Mouse (Mus musculus) heart, embryonic 16.5 days (tissue): ENCODE results near the gene Bid. TPM values are rescaled to one million over a fixed set of nuclear protein-coding genes. Genes with fewer than 3 reads are reported as not detected.

ENCODE experiments used
- ATAC-seq: fragments of 200-750 bp; cut with Nextera tagmentation; replicated peaks from 2 replicates; pipeline ENCODE4 v1.8.0; 2017; ENCODE audit warnings: moderate number of reproducible peaks; ENCODE audit not compliant: insufficient read depth, low FRiP score; ENCODE audit errors: extremely low read depth
- H3K27ac ChIP-seq: fragments of 300-500 bp; sonication (generic); 2 replicates; pipeline ENCODE4 v1.5.1; 2014; ENCODE audit warnings: mild to moderate bottlenecking, low read length, control low read depth, moderate library complexity
- H3K27me3 ChIP-seq: fragments of 300-500 bp; sonication (generic); 2 replicates; pipeline ENCODE4 v1.6.1; 2014; ENCODE audit warnings: low read length, mixed read lengths; ENCODE audit not compliant: control insufficient read depth, insufficient read depth
- H3K36me3 ChIP-seq: fragments of 300-500 bp; sonication (generic); 2 replicates; pipeline ENCODE4 v1.6.1; 2014; ENCODE audit not compliant: control insufficient read depth, insufficient read depth
- H3K4me1 ChIP-seq: fragments of 300-500 bp; sonication (generic); 2 replicates; pipeline ENCODE4 v1.6.1; 2014; ENCODE audit warnings: low read length, mixed read lengths; ENCODE audit not compliant: control insufficient read depth, insufficient read depth
- H3K4me2 ChIP-seq: fragments of 300-500 bp; sonication (generic); 2 replicates; pipeline ENCODE4 v1.6.1; 2014; ENCODE audit warnings: low read depth, mild to moderate bottlenecking, control low read depth, low read length
- H3K4me3 ChIP-seq: fragments of 300-500 bp; sonication (generic); 2 replicates; pipeline ENCODE4 v1.5.1; 2014; ENCODE audit warnings: mild to moderate bottlenecking, control low read depth, low read length
- H3K9ac ChIP-seq: fragments of 300-500 bp; sonication (generic); 2 replicates; pipeline ENCODE4 v1.6.1; 2014; ENCODE audit warnings: low read length, control low read depth
- H3K9me3 ChIP-seq: fragments of 300-500 bp; sonication (generic); replicated peaks from 2 replicates; pipeline ENCODE4 v1.6.1; 2016; ENCODE audit warnings: low read length; ENCODE audit not compliant: control insufficient read depth
- WGBS: fragments of 180-500 bp; shearing (Covaris S2); extraction: QIAGEN DNeasy Blood & Tissue Kit; methylation state at CpG from one replicate; pipeline ENCODE4 v1.1.7; 2014; 5-methylcytosine and 5-hydroxymethylcytosine counted together
- polyA plus RNA-seq: library from polyadenylated mRNA; unstranded; fragments of >200 nt; fragmentation: Nextera tagmentation; extraction: Ambion mirVana; gene quantifications from 2 replicates; pipeline ENCODE4 v1.2.1, GENCODE M21; 2015

The Bid gene
- polyA plus RNA-seq, 1 experiment from 2014 or later = 18.3 TPM

GRCm38 (mm10) chr6:120903450-120903912, 13.2 kb downstream of the Bid start:
- Histone ChIP-seq H3K27ac (no peak overlapping the region), H3K9me3 (no peaks in the 10 kb centered on the region), H3K4me3 (no peak overlapping the region), H3K36me3 (no peaks in the 10 kb centered on the region), H3K4me1 (0 out of 2 replicates have a peak, but pooled peaks cover 3% of the 10 kb centered on the region), H3K4me2 (no peak overlapping the region), H3K27me3 (no peaks in the 10 kb centered on the region), H3K9ac (no peak overlapping the region)
- WGBS = 41% methylated on average over 5 of the region's 5 CpGs
- ATAC-seq = peak; percentile 46

GRCm38 (mm10) chr6:120901776-120902645, 14.6 kb downstream of the Bid start:
- H3K9me3 ChIP-seq = no peaks in the 10 kb centered on the region
- H3K27ac ChIP-seq = no peak overlapping the region
- H3K27me3 ChIP-seq = no peaks in the 10 kb centered on the region
- no peak overlapping the region for H3K9ac ChIP-seq
- no peak overlapping the region for H3K4me3 ChIP-seq
- H3K4me2 ChIP-seq = no peak overlapping the region
- no peaks in the 10 kb centered on the region for H3K36me3 ChIP-seq
- no peak; the same call in 1 of the 2 replicates for ATAC-seq
- 0 out of 2 replicates have a peak, but pooled peaks cover 3% of the 10 kb centered on the region for H3K4me1 ChIP-seq
- WGBS = 82% methylated on average over 14 of the region's 14 CpGs

GRCm38 (mm10) chr6:120898188-120898833, 18.3 kb downstream of the Bid start:
- H3K9ac ChIP-seq = no peak overlapping the region
- WGBS = 71% methylated on average over 6 of the region's 6 CpGs
- peak; percentile 59 for ATAC-seq
- H3K27me3 ChIP-seq = no peaks in the 10 kb centered on the region
- no peaks in the 10 kb centered on the region for H3K9me3 ChIP-seq
- H3K4me2 ChIP-seq = no peak overlapping the region
- no peak overlapping the region for H3K27ac ChIP-seq
- H3K36me3 ChIP-seq = peaks cover under 1% of the 10 kb centered on the region; the same call in 1 of the 2 replicates
- no peaks in the 10 kb centered on the region for H3K4me1 ChIP-seq
- no peak overlapping the region for H3K4me3 ChIP-seq

GRCm38 (mm10) chr6:120894524-120894923, 22.1 kb downstream of the Bid start:
- no peak for ATAC-seq
- no peak overlapping the region for H3K9ac ChIP-seq
- H3K4me2 ChIP-seq = no peak overlapping the region
- peaks cover 8% of the 10 kb centered on the region for H3K4me1 ChIP-seq
- H3K36me3 ChIP-seq = peaks cover 7% of the 10 kb centered on the region
- H3K27me3 ChIP-seq = no peaks in the 10 kb centered on the region
- WGBS = 86% methylated on average over 9 of the region's 9 CpGs
- H3K9me3 ChIP-seq = no peaks in the 10 kb centered on the region
- H3K4me3 ChIP-seq = no peak overlapping the region
- H3K27ac ChIP-seq = no peak overlapping the region

- no peak overlapping the region for H3K9ac ChIP-seq
- H3K27me3 ChIP-seq = no peaks in the 10 kb centered on the region
- 91% methylated on average over 9 of the region's 9 CpGs for WGBS
- ATAC-seq = no peak
- H3K36me3 ChIP-seq = peaks cover 9% of the 10 kb centered on the region
- peaks cover 8% of the 10 kb centered on the region for H3K4me1 ChIP-seq
- H3K4me2 ChIP-seq = no peak overlapping the region
- no peak overlapping the region for H3K4me3 ChIP-seq
- no peak overlapping the region for H3K27ac ChIP-seq
- no peaks in the 10 kb centered on the region for H3K9me3 ChIP-seq
Measured at GRCm38 (mm10) chr6:120894089-120894488, 22.6 kb downstream of the Bid start.

GRCm38 (mm10) chr6:120886696-120887095, 30.0 kb downstream of the Bid start:
- Histone ChIP-seq H3K4me3 (no peak overlapping the region), H3K4me2 (no peak overlapping the region), H3K27me3 (no peaks in the 10 kb centered on the region), H3K27ac (no peak overlapping the region), H3K9ac (no peak overlapping the region), H3K4me1 (peaks cover 3% of the 10 kb centered on the region), H3K9me3 (peaks cover 2% of the 10 kb centered on the region; the same call in 1 of the 2 replicates), H3K36me3 (peaks cover 49% of the 10 kb centered on the region)
- ATAC-seq = no peak
- WGBS = 83% methylated on average over 17 of the region's 17 CpGs

- H3K9ac ChIP-seq = no peak overlapping the region
- no peak for ATAC-seq
- H3K36me3 ChIP-seq = peaks cover 50% of the 10 kb centered on the region
- H3K4me2 ChIP-seq = no peak overlapping the region
- no peak overlapping the region for H3K4me3 ChIP-seq
- H3K27me3 ChIP-seq = no peaks in the 10 kb centered on the region
- peaks cover 2% of the 10 kb centered on the region; the same call in 1 of the 2 replicates for H3K9me3 ChIP-seq
- peaks cover 1% of the 10 kb centered on the region for H3K4me1 ChIP-seq
- H3K27ac ChIP-seq = no peak overlapping the region
- WGBS = 94% methylated on average over 6 of the region's 6 CpGs
Measured at GRCm38 (mm10) chr6:120884436-120884835, 32.2 kb downstream of the Bid start.

- Histone ChIP-seq H3K36me3 (peaks cover 40% of the 10 kb centered on the region), H3K4me3 (no peak overlapping the region), H3K9ac (no peak overlapping the region), H3K4me1 (peaks cover 13% of the 10 kb centered on the region), H3K27me3 (no peaks in the 10 kb centered on the region), H3K27ac (peak overlapping the region; percentile 31), H3K4me2 (peak overlapping the region; percentile 18; the same call in 1 of the 2 replicates), H3K9me3 (peaks cover 2% of the 10 kb centered on the region; the same call in 1 of the 2 replicates)
- 39% methylated on average over 5 of the region's 5 CpGs for WGBS
- peak; percentile 60; the same call in 1 of the 2 replicates for ATAC-seq
Measured at GRCm38 (mm10) chr6:120879046-120879445, 37.6 kb downstream of the Bid start.

GRCm38 (mm10) chr6:120873874-120874273, 42.8 kb downstream of the Bid start:
- Histone ChIP-seq H3K9me3 (no peaks in the 10 kb centered on the region), H3K4me2 (peak overlapping the region; percentile 31; the same call in 1 of the 2 replicates), H3K27ac (no peak overlapping the region), H3K4me1 (peaks cover 12% of the 10 kb centered on the region), H3K9ac (no peak overlapping the region), H3K27me3 (no peaks in the 10 kb centered on the region), H3K36me3 (peaks cover 18% of the 10 kb centered on the region), H3K4me3 (no peak overlapping the region)
- ATAC-seq = no peak
- WGBS = 30% methylated on average over 9 of the region's 9 CpGs
